Mouse (Mus musculus): ENCODE results near the gene Cdc42.

Cdc42 gene

DNA sequence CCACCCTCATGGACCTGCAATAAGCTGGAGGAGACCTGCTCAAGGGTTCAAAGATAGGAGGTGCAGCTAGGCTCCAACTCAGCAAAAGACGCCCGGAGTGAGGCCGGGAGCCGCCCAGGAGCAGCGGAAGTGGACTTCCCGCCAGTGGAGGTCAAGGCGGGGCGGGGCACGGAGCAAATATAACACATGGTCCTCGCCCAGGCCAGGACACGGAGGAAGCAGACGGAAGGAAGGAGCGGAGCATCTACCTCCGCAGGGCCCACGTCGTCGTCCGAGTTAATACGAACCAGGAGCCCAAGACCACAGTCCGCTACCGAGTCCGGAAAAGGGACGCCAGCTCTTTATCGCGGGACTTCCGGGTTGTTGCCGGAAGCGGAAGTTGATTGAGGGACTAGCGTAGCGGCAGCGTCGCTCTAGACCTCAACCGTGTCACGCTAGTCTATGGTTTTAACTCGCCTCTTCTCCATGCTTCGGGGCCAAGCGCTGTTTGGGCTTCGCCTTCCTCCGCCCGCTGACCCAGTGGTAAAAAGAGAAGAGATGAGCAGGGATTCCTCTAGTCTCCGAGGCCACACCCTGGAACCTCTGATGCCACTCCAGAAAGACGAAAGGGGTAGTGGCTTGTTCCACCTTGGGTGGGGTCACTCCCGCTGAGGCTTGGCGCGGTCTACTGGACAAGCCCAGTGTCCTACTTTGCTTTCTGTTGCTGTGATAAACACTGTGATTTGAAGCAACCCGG, 30.7 kb upstream of the Cdc42 start:
- peaks cover 38% of the 10 kb centered on the region for H3K4me1 ChIP-seq (replicated peaks; ENCODE audit: low read depth, low read length)
- no peak for TF ChIP-seq NANOG (IDR thresholded peaks at IDR 0.05; ENCODE audit: borderline replicate concordance, low read length)
- H3K4me3 ChIP-seq (replicated peaks; ENCODE audit: low read length): peak overlapping the region; percentile 92
- no peaks in the 10 kb centered on the region for H3K9me3 ChIP-seq (ENCODE audit: low read length)
- H3K27me3 ChIP-seq (ENCODE audit: insufficient read depth, low read length): no peaks in the 10 kb centered on the region
- peaks cover 4% of the 10 kb centered on the region; the same call in 1 of the 2 replicates for H3K36me3 ChIP-seq (ENCODE audit: insufficient read depth, low read length)

GRCm38 (mm10) chr4:137387482-137388058, 30.1 kb upstream of the Cdc42 start:
- peaks cover 4% of the 10 kb centered on the region; the same call in 1 of the 2 replicates for H3K36me3 ChIP-seq (ENCODE audit: insufficient read depth, low read length)
- TF ChIP-seq CTCF (conservative IDR thresholded peaks at IDR 0.05; ENCODE audit: low read length) (no peak), NANOG (IDR thresholded peaks at IDR 0.05; ENCODE audit: borderline replicate concordance, low read length) (no peak), POU5F1 (IDR thresholded peaks at IDR 0.05; ENCODE audit: borderline replicate concordance, low read length) (no peak)
- peaks cover 31% of the 10 kb centered on the region for H3K4me1 ChIP-seq (replicated peaks; ENCODE audit: low read depth, low read length)
- H3K4me3 ChIP-seq (replicated peaks; ENCODE audit: low read length): peak overlapping the region; percentile 92
- H3K27me3 ChIP-seq (ENCODE audit: insufficient read depth, low read length): no peaks in the 10 kb centered on the region
- no peaks in the 10 kb centered on the region for H3K9me3 ChIP-seq (ENCODE audit: low read length)

- H3K4me3 ChIP-seq (replicated peaks; ENCODE audit: low read length): no peak overlapping the region
- peaks cover 20% of the 10 kb centered on the region for H3K4me1 ChIP-seq (replicated peaks; ENCODE audit: low read depth, low read length)
- H3K9me3 ChIP-seq (ENCODE audit: low read length): no peaks in the 10 kb centered on the region
- TF ChIP-seq CTCF (conservative IDR thresholded peaks at IDR 0.05; ENCODE audit: low read length) (no peak), POU5F1 (IDR thresholded peaks at IDR 0.05; ENCODE audit: borderline replicate concordance, low read length) (no peak), NANOG (IDR thresholded peaks at IDR 0.05; ENCODE audit: borderline replicate concordance, low read length) (no peak)
- H3K36me3 ChIP-seq (ENCODE audit: insufficient read depth, low read length): peaks cover 6% of the 10 kb centered on the region
- no peaks in the 10 kb centered on the region for H3K27me3 ChIP-seq (ENCODE audit: insufficient read depth, low read length)
Measured at GRCm38 (mm10) chr4:137380702-137381605, 23.4 kb upstream of the Cdc42 start.

- 0 out of 2 replicates have a peak overlapping the region, but pooled peaks have one; percentile 29 for H3K4me3 ChIP-seq (replicated peaks; ENCODE audit: low read length)
- no peaks in the 10 kb centered on the region for H3K9me3 ChIP-seq (ENCODE audit: low read length)
- no peaks in the 10 kb centered on the region for H3K27me3 ChIP-seq (ENCODE audit: insufficient read depth, low read length)
- peaks cover 6% of the 10 kb centered on the region for H3K36me3 ChIP-seq (ENCODE audit: insufficient read depth, low read length)
- peaks cover 24% of the 10 kb centered on the region for H3K4me1 ChIP-seq (replicated peaks; ENCODE audit: low read depth, low read length)
- TF ChIP-seq POU5F1 (IDR thresholded peaks at IDR 0.05; ENCODE audit: borderline replicate concordance, low read length) (no peak), NANOG (IDR thresholded peaks at IDR 0.05; ENCODE audit: borderline replicate concordance, low read length) (no peak), CTCF (conservative IDR thresholded peaks at IDR 0.05; ENCODE audit: low read length) (no peak)
Measured at GRCm38 (mm10) chr4:137379713-137380255, 22.3 kb upstream of the Cdc42 start.

DNA sequence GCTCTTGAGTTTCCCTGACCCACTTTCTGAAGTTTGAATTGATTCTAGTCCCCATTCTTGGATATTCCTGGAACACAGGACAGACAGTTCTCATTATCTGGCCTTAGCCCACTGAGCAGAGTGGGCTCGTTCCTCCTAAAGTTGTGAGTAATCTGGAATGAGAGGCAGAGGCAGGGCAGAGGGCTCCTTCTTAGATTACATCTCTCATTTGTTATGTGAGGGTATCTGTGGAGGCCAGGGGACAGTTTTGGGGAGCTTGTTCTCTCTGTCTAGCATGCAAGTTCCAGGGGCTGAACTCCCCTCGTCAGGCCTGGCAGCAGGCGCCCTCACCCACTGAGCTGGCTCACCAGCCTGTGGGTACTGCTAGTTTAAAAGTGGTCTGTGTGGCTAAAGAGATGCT, 21.6 kb upstream of the Cdc42 start:
- TF ChIP-seq POU5F1 (IDR thresholded peaks at IDR 0.05; ENCODE audit: borderline replicate concordance, low read length) (no peak), CTCF (conservative IDR thresholded peaks at IDR 0.05; ENCODE audit: low read length) (no peak), NANOG (IDR thresholded peaks at IDR 0.05; ENCODE audit: borderline replicate concordance, low read length) (no peak)
- H3K9me3 ChIP-seq (ENCODE audit: low read length): no peaks in the 10 kb centered on the region
- peaks cover 26% of the 10 kb centered on the region for H3K4me1 ChIP-seq (replicated peaks; ENCODE audit: low read depth, low read length)
- H3K4me3 ChIP-seq (replicated peaks; ENCODE audit: low read length): no peak overlapping the region
- H3K36me3 ChIP-seq (ENCODE audit: insufficient read depth, low read length): peaks cover 6% of the 10 kb centered on the region
- H3K27me3 ChIP-seq (ENCODE audit: insufficient read depth, low read length): no peaks in the 10 kb centered on the region

DNA sequence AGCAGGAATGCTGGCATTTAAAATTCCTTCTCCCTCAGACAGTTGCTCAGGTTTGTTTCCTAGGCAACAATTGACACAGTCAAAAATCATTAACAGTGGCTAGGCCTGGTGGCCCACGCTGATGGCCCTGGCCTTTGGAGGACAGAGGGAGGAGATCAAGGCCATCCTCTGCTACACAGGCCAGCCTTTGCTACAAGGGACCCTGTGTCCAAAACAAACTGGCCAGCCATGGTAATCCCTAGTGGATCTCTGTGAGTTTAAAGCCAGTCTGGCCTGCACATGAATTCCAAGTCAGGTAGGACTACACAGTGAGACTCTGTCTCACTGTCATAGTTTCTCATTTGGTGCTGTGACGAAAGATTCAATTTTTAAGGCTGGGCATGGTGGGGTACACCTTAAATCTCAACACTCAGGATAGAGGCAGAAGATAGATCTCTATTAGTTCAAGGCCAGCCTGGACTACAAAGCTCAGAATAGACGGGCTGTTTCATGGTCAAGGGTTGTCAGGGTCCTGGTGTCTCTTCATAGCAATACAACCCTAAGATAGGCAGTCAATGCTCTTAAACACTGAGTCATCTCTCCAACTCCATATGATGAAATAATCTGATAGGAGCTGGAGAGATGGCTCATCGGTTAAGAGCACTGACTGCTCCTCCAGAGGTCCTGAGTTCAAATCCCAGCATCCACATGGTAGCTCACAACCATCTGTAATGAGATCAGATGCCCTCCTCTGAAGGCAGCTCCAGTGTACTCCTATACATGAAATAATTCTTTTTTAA, 20.2 kb upstream of the Cdc42 start:
- Histone ChIP-seq H3K4me3 (replicated peaks; ENCODE audit: low read length) (no peak overlapping the region), H3K36me3 (ENCODE audit: insufficient read depth, low read length) (peaks cover 6% of the 10 kb centered on the region), H3K9me3 (ENCODE audit: low read length) (no peaks in the 10 kb centered on the region), H3K27me3 (ENCODE audit: insufficient read depth, low read length) (no peaks in the 10 kb centered on the region), H3K4me1 (replicated peaks; ENCODE audit: low read depth, low read length) (peaks cover 33% of the 10 kb centered on the region)
- TF ChIP-seq NANOG (IDR thresholded peaks at IDR 0.05; ENCODE audit: borderline replicate concordance, low read length) (no peak), CTCF (conservative IDR thresholded peaks at IDR 0.05; ENCODE audit: low read length) (no peak), POU5F1 (IDR thresholded peaks at IDR 0.05; ENCODE audit: borderline replicate concordance, low read length) (no peak)

GRCm38 (mm10) chr4:137376778-137377177, 19.3 kb upstream of the Cdc42 start:
- H3K4me3 ChIP-seq (replicated peaks; ENCODE audit: low read length): no peak overlapping the region
- no peaks in the 10 kb centered on the region for H3K27me3 ChIP-seq (ENCODE audit: insufficient read depth, low read length)
- peaks cover 6% of the 10 kb centered on the region for H3K36me3 ChIP-seq (ENCODE audit: insufficient read depth, low read length)
- TF ChIP-seq POU5F1 (IDR thresholded peaks at IDR 0.05; ENCODE audit: borderline replicate concordance, low read length) (no peak), CTCF (conservative IDR thresholded peaks at IDR 0.05; ENCODE audit: low read length) (no peak; the same call in 1 of the 2 replicates), NANOG (IDR thresholded peaks at IDR 0.05; ENCODE audit: borderline replicate concordance, low read length) (no peak)
- H3K4me1 ChIP-seq (replicated peaks; ENCODE audit: low read depth, low read length): peaks cover 42% of the 10 kb centered on the region
- no peaks in the 10 kb centered on the region for H3K9me3 ChIP-seq (ENCODE audit: low read length)
